Mouse (Mus musculus) heart, embryonic 14.5 days (tissue): Measurements from ENCODE around the gene Spire2. TPM values are rescaled to one million over a fixed set of nuclear protein-coding genes. Genes with fewer than 3 reads are reported as not detected.

Source experiments
- polyA plus RNA-seq: library from polyadenylated mRNA; unstranded; fragments of >200 nt; fragmentation: Nextera tagmentation; extraction: Ambion mirVana; gene quantifications from 2 replicates; pipeline ENCODE4 v1.2.1, GENCODE M21; 2014

The Spire2 gene
- polyA plus RNA-seq, 1 experiment from 2014 or later, result 0.85 TPM

Other genes with a start within 250 kb of the Spire2 start
- gene Rpl13, start 230.4 kb upstream of the Spire2 start, polyA plus RNA-seq, result 1,025 and 1,098 TPM in 2 replicates
- 0.08 and 0.14 TPM in 2 replicates for gene Cpne7, start 215.3 kb upstream of the Spire2 start, polyA plus RNA-seq
- gene Sult5a1, start 174.4 kb upstream of the Spire2 start, polyA plus RNA-seq, result 4.3 and 6.0 TPM in 2 replicates
- 4.0 and 4.2 TPM in 2 replicates for gene Dpep1, start 146.5 kb upstream of the Spire2 start, polyA plus RNA-seq
- 71.2 and 77.7 TPM in 2 replicates for gene Chmp1a, start 120.0 kb upstream of the Spire2 start, polyA plus RNA-seq
- 3.7 TPM in 2 replicates for gene Spata33, start 119.9 kb upstream of the Spire2 start, polyA plus RNA-seq
- 17.1 and 20.7 TPM in 2 replicates for gene Cdk10, start 107.9 kb upstream of the Spire2 start, polyA plus RNA-seq
- gene Spata2l, start 96.5 kb upstream of the Spire2 start, polyA plus RNA-seq, result 1.9 and 2.8 TPM in 2 replicates
- 13.0 and 15.5 TPM in 2 replicates for gene Zfp276, start 78.5 kb upstream of the Spire2 start, polyA plus RNA-seq
- 20.5 and 21.1 TPM in 2 replicates for gene Vps9d1, start 78.4 kb upstream of the Spire2 start, polyA plus RNA-seq
- 16.5 and 19.4 TPM in 2 replicates for gene Fanca, start 14.1 kb upstream of the Spire2 start, polyA plus RNA-seq
- gene Tcf25, start 41.0 kb downstream of the Spire2 start, polyA plus RNA-seq, result 149 and 163 TPM in 2 replicates
- 0.07 TPM in 1 of 2 replicates, not detected in the other for gene Mc1r, start 74.4 kb downstream of the Spire2 start, polyA plus RNA-seq
- 1.5 and 6.1 TPM in 2 replicates for gene Tubb3, start 78.7 kb downstream of the Spire2 start, polyA plus RNA-seq
- 31.7 and 32.4 TPM in 2 replicates for gene Def8, start 90.8 kb downstream of the Spire2 start, polyA plus RNA-seq
- gene Afg3l1, start 145.2 kb downstream of the Spire2 start, polyA plus RNA-seq, result 27.0 and 29.9 TPM in 2 replicates
- gene Dbndd1, start 182.8 kb downstream of the Spire2 start, polyA plus RNA-seq, result 1.0 and 1.1 TPM in 2 replicates
- 13.6 and 13.9 TPM in 2 replicates for gene Gas8, start 186.1 kb downstream of the Spire2 start, polyA plus RNA-seq